Mouse (Mus musculus): ENCODE data around the gene Tnfaip2.

- TF ChIP-seq CTCF (IDR thresholded peaks at IDR 0.05; ENCODE audit: low read depth) (no peak), EP300 (IDR thresholded peaks at IDR 0.05; ENCODE audit: low read depth) (no peak)
Observed at GRCm38 (mm10) chr12:111471721-111472120, 29.5 kb downstream of the Tnfaip2 start.
